Mouse (Mus musculus): ENCODE results near the gene Gnb1l.

DNA sequence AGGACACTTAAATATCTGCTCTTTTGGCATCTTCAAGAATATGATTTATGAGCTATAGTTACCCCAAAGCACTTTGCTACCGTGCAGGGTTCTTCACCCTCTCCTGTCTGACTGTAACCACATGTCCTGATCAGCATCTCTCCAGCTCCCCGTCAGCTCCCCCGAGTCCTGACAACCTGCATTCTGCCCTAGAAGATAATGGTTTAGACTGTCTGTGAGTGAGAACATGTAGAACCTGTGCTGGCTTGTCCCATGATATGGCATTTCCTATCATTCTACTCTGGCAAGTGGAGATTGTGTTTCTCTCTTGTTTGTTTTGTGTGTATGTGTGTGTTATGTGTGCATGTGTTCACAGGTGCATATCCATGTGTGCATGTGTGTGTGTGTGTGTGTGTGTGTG, 99.5 kb downstream of the Gnb1l start:
- TF ChIP-seq POLR2A (IDR thresholded peaks at IDR 0.05; ENCODE audit: borderline replicate concordance, extremely low read depth, insufficient read depth, insufficient read length, poor library complexity, severe bottlenecking), result no peak
- TF ChIP-seq CTCF (IDR thresholded peaks at IDR 0.05; ENCODE audit: borderline replicate concordance, extremely low read depth, insufficient read depth, insufficient read length), result no peak
